Mouse (Mus musculus) granulocyte monocyte progenitor cell, adult 5-6 weeks (primary cell): ENCODE data around the gene Anapc13. TPM values are rescaled to one million over a fixed set of nuclear protein-coding genes. Genes with fewer than 3 reads are reported as not detected.

Experiments used
- ATAC-seq: replicated peaks from 2 replicates; pipeline ENCODE4 v1.8.0; 2016; ENCODE audit warnings: mild to moderate bottlenecking, moderate TSS enrichment, inconsistent platforms; ENCODE audit not compliant: poor library complexity, severe bottlenecking
- total RNA-seq, 2 experiments: library from RNA; stranded (forward) in 1 of 2; stranded (reverse) in 1 of 2; fragments of 200-712, 200-1000 nt in 1 of 2; fragments of >200 nt in 1 of 2; fragmentation: Nextera tagmentation in 1 of 2; gene quantifications; 2 replicates each; pipeline ENCODE4 v1.2.3; 2014 to 2017

Anapc13 gene
- total RNA-seq, 2 experiments from 2014 or later = 120 to 222 TPM

- ATAC-seq = no peak
These were observed 42.8 kb downstream of the Anapc13 start for GRCm38 (mm10) chr9:102668906-102669305.

- ATAC-seq = no peak
These were observed 47.3 kb downstream of the Anapc13 start for GRCm38 (mm10) chr9:102673381-102673780.

- ATAC-seq = no peak
These were observed 49.8 kb downstream of the Anapc13 start for GRCm38 (mm10) chr9:102675922-102676321.

- no peak for ATAC-seq
These were observed 55.4 kb downstream of the Anapc13 start for GRCm38 (mm10) chr9:102681470-102681869.

Other genes with a start within 250 kb of the Anapc13 start
- not detected in 2 replicates for gene Ky, start 120.5 kb upstream of the Anapc13 start, total RNA-seq (2014; fragmentation: Nextera tagmentation)
- gene Ky, start 120.5 kb upstream of the Anapc13 start, total RNA-seq (2017) = not detected in 2 replicates
- gene Cep63, start 238 bp downstream of the Anapc13 start, total RNA-seq (2014; fragmentation: Nextera tagmentation) = 35.8 and 36.3 TPM in 2 replicates
- gene Cep63, start 238 bp downstream of the Anapc13 start, total RNA-seq (2017) = 43.3 TPM in 2 replicates
- gene Amotl2, start 90.4 kb downstream of the Anapc13 start, total RNA-seq (2014; fragmentation: Nextera tagmentation) = 1.8 and 1.9 TPM in 2 replicates
- 2.5 and 2.6 TPM in 2 replicates for gene Amotl2, start 90.4 kb downstream of the Anapc13 start, total RNA-seq (2017)
- 2.9 and 4.4 TPM in 2 replicates for gene Ryk, start 208.6 kb downstream of the Anapc13 start, total RNA-seq (2014; fragmentation: Nextera tagmentation)
- 0.10 and 0.95 TPM in 2 replicates for gene Ryk, start 208.6 kb downstream of the Anapc13 start, total RNA-seq (2017)